Mouse (Mus musculus): Measurements from ENCODE around the gene Trir.
A peak's percentile ranks its signal among the peaks of the same experiment; 100 is the strongest.

Gene Trir

DNA sequence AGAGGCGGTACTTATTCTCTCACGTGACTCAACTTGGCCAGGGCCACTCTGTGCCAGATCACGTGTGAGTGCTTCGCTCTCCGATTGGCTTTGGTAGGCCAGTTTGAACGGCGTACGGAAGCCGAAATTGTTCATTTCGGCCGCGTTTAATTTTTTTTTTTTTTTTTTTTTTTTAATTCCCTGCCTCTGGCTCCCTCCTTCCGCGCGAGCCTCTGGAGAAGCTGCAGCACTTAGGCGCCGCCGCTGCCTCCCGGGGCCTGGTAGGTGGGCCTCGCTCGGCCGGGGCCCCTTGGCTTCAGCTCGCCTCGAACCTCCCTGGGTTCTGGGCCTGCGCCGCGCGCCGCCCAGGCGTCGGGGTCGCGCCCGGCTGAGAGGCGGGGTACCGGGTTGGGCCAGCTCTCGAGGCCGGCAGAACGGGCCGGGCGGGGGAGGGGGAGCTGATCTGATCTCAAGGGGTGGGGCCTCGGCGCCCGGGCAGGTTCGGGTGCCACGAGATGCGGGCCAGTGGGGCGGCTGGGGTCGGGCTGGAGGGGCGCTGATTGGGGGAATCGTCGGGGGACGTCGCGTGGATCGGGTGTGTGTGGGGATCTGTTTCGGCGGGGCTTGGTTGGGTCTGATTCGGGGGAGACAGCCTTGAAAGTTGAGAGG lies 10.2 kb downstream of the Trir start, which contains the start of gene Tnpo2:
Gene Tnpo2, plus strand, starts transcription at position 198 of the 648 bp plus-strand sequence.
- peak; percentile 97 for DNase-seq (ENCODE audit: low spot score)

DNA sequence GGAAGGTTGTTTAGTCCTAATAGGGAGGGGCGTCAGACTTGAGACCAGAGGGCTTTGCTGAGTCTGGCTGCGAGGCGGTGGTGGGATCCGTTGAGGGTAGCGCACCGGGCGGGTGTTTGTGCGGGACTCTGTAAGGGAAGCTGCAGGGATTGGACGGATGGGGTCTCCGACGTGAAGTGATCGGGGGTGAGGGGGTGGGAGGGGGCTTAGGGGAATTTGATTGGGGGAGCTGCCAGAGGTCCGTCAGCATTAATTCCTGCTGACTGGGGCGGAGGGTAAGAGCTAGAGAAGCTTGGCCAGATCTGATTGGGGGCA lies 10.7 kb downstream of the Trir start:
- no peak for DNase-seq (ENCODE audit: low spot score)

DNA sequence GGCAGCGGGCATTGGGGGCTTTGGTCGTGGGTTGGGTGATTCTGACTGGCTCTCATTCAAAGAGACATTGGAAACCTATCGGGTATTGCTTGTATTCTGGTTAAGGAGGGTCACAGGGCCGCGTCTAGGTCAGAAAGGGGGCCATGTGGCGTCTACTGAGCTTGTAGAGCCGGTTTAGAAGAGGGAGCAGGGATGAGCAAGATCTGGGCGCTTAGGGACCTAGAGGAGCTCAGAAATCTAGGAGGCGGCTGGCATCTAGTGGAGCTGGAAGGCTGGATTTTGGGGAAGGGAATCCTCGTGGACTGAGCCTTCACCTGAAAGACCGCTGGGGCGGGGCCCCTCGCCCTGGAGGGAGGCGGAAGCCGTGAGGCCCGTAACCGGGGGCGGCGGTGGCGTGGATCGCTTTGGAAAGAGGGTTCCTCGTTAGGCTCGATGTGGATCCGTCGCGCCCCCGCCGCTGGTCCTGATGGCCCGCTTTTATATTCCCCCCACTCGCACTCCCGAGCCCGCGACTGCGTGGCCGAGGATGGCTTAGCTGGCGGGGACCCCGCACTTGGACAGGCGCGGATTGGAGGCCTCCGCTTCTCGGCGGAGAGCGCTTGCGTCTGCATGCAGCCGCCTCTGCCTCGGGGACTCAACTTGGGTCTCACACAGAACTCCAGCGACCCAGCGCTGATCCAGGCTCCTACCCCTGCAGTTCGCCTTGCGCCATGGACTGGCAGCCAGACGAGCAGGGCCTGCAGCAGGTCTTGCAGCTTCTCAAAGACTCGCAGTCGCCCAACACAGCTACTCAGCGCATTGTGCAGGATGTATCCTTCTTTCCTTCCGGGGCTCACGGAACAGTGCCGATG lies 11.3 kb downstream of the Trir start:
- peak; percentile 26 for DNase-seq (ENCODE audit: low spot score)

DNA sequence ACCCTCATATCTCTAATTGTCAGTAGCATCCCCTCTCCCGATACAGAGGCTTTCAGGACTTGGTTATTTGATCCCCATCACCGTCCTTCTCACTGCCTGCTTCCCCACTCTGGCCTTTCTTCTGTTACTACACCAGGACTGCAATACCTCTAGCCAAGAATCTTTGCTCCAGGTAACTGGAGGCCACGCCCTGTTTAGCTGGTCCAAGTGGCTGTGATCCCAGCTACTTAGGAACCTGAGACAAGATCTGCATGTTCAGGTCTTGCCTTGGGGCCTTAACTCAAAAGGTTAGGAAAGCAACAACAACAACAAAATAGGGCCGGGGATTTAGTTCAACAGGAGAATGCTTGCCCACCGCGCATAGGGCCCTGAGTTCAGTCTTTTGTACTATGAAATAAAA lies 17.0 kb downstream of the Trir start:
- DNase-seq (ENCODE audit: low spot score) = no peak

DNA sequence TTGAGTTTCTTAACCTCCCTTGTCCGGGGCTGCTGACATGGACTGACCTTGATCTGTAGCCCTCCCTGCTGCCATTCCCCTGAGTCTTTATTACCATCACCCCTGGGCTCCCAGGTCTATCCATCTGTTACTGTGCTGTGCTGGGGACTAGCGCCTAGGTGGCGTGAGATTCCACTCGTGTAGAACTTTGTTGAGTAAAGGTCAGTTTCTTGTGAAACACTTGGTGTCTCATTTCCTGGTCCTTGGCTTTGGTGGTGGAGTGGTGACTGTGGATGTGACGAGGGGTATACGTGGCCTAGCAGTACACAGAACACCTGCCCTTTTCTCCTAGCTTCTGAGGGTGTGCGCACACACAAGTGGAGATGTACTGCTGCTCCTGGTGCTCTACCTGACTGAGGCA lies 30.7 kb downstream of the Trir start:
- DNase-seq (ENCODE audit: low spot score) = no peak

DNA sequence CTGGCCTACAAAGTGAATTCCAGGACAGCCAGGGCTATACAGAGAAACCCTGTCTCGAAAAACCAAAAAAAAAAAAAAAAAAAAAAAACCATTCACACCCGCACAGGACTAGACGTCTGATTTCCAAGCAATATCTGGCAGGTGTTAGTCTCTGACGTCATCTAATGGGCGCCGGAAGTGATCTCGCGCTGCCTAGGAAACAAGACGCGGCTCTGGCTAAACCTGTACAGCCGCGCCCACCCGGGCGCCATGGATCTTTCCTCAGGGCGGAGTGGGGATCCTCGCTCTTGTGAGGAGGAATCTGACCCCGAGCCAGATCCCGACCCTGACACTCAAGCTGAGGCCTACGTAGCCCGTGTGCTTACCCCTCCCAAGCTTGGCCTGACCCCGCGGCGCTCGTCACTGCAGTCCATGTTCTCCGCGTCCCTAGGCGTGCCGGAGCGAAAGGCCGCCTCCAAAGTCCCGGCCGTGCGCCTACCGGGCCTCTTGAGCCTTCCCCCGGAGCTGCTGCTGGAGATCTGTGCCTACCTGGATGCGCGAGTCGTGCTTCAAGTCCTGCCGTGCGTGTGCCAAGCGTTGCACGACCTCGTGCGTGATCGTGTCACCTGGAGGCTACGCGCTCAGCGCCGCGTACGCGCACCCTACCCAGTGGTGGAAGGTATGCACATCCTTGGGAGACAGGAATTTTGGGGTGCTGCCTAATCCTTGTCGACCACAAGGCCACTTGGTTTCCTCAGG lies 33.4 kb downstream of the Trir start, which contains the start of gene Fbxw9:
Gene Fbxw9, plus strand, starts transcription at position 177 of the 738 bp plus-strand sequence.
- peak; percentile 92 for DNase-seq (ENCODE audit: low spot score)

DNA sequence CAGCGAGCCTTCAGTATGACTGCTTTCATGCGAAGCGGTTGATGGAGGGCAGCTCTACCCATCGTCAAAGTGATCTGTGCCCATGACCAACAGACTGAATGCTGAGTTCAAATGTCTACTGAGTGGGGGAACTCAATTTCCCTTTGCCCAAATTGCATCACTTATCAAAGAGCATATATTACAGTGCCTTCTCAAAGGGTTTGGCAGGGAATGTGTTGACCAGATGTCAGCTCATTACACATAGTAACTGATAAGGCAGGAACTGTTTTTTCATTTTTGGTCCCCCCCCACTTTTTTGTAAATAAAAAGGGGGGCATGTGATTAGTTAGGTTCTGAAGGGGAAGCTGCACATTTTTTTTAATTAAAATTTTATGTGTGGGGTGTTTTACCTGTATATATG lies 36.0 kb downstream of the Trir start:
- DNase-seq (ENCODE audit: low spot score) = no peak

DNA sequence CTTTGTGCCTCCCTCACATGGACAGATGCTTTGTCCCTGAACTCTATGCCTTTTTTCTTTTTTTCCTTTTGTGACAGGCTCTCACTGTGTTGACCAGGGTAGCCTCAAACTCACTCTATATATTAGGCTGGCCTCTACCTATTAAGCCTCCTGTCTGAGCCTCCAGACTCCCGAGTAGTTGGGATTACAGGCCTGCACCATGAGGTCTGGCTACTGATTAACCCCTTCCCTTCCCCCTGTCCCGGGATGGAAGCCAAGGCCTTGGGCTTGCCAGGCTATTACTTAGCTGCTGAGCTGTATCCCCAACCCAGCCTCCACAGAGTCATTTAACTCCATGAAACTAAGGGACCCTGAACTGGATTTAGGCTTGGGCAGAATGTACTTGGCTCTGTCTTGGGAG lies 38.6 kb downstream of the Trir start:
- DNase-seq (ENCODE audit: low spot score) = no peak

DNA sequence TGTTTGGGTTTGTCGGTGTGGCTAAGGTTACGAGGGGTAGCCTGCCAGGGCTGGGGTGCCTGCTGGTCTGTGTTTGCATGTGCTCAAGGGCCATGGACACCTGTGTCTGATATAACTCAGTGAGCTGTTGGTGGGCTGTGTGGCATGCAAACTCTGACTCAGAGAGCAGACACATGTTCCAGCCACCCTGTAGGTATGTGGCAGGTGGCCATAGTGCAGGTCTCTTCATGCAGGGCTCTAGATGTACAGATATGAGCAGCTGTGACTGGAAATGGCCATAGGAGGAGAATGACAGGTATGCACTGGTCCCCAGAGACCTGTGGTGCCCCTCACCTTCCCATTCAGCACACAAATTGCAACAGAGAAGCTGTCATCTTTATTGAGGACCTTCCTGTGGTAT lies 40.5 kb downstream of the Trir start:
- no peak for DNase-seq (ENCODE audit: low spot score)

DNA sequence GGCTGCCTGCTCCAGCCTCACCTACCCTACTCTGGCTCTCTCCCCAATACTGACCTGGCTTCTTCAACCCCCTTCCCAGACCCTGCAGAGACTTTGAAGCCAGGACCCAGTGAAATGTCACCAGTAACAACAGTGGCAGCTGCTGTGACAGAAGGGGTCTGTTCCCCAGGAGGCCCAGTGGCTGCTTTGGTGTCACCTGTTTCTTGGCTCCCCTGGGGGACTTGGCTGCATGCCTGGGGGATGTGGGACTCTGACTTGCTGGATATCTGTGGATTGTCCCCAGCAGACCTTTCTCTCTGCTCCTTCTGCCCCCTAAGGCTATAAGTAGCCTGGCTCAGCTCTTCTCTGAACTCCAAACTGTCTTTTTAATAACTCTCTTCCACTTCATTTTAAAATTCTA lies 41.4 kb downstream of the Trir start, which contains the start of gene Gm5741:
Gene Gm5741, minus strand, starts transcription at position 1 of the 400 bp plus-strand sequence.
- DNase-seq (ENCODE audit: low spot score) = no peak

DNA sequence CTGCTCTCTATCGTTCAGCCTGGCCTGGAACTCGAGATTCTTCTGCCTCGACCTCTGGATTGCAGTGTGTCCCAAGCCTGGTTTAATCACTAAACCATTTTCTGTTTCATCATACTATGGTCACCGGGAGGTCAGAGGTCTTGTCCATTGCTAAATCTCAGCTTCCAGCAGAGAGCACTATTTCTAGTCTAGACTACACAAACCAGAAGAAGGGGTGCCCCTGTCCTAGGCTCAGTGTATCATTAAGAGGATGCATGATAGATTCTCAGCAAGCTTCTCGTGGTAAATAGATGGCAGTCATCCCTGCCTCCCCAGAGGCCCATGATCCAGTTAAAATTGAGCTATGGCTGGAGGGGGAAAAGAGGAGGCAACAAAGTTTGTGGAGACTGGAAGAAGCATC lies 44.4 kb downstream of the Trir start:
- DNase-seq (ENCODE audit: low spot score) = no peak

DNA sequence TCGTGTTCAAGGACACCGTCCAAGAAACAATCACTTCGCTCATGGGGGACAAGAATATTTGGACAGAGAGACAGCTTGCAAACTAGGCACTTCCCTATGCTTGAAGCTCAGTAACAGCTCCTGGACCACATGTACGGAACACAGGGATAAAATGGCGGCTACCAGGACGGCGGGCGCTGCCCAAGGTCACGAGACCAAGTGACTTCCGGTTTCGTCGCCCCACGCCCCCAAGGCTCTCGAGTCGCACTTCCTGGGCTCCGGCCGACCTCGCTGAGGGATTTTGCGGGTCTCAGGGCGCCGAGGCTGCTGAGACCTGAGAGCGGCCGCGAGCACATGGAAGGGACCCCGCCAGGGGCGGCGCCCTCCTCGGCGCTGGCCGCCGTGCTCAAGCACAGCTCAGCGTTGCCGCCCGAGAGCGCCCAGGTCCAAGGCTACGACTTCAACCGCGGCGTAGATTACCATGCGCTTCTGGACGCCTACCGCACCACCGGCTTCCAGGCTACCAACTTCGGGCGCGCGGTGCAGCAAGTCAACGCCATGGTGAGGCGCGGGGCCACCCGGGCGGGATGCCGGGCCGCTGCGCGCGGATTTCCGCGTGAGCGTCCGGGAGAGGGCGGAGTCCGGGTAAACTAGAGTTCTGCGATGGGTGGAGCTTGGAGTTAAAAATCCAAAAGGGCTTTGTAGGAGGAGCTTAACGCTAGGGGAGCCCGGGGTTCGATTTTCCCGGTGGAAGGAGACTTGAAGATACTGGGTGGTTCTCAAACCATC lies 45.1 kb downstream of the Trir start, which contains the start of gene Dhps:
Gene Dhps, plus strand, starts transcription at position 244 of the 768 bp plus-strand sequence.
- peak; percentile 94 for DNase-seq (ENCODE audit: low spot score)

DNA sequence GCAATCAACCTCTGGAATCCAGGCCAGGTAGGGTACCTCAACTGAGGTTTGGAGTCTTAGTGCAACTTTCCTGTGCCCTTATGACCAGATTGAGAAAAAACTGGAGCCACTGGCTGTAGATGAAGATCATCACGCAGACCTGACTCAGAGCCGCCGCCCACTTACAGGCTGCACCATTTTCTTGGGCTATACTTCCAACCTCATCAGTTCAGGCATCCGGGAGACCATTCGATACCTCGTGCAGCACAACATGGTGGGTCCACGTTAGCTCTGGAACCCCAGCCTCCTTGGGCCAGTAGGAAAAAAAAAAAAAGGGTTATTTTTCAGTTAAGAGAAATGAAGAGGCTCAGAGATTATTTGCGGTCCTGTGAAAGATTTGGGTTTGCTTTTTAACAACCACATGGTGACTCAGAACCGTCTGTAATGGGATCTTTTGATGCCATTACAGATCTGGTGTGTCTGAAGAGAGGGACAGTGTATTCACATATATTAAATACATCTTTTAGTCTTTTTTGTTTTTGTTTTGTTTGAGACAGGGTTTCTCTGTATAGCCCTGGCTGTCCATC lies 45.8 kb downstream of the Trir start:
- DNase-seq (ENCODE audit: low spot score) = no peak

DNA sequence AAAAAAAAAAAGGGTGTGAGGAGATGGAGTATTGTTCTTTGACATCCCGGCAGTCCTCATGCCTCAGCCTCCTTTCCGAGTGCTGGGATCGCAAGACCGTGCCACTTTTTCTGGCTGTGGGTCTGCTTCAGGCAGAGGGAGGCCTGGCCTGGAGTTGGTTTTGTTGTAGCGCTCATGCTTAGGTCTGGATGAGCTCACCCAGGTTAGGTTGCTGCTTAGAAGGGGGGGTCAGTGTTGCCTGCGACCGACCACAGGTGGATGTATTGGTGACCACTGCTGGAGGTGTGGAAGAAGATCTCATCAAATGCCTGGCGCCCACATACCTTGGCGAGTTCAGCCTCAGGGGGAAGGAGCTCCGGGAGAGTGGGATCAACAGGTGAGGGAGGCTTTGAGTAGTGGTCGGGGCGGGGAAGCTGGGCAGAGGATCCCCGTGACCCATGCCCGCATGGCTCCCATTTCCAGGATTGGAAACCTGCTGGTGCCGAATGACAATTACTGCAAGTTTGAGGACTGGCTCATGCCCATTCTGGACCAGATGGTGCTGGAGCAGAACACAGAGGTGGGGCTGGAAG lies 46.5 kb downstream of the Trir start:
- DNase-seq (ENCODE audit: low spot score) = no peak

DNA sequence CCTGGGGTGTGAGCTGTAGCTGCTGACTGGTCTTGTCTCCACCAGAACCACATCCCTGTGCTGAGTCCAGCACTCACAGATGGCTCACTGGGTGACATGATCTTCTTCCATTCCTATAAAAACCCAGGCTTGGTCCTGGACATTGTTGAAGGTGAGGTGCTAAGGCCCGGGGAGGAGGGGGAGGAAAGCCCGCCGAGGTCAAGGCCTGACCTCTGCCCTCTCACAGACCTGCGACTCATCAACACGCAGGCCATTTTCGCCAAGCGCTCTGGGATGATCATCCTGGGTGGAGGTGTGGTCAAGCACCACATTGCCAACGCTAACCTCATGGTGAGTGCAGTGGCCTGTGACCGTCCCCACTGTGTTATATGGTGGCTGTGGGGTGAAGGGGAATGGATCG lies 47.5 kb downstream of the Trir start:
- DNase-seq (ENCODE audit: low spot score) = no peak

DNA sequence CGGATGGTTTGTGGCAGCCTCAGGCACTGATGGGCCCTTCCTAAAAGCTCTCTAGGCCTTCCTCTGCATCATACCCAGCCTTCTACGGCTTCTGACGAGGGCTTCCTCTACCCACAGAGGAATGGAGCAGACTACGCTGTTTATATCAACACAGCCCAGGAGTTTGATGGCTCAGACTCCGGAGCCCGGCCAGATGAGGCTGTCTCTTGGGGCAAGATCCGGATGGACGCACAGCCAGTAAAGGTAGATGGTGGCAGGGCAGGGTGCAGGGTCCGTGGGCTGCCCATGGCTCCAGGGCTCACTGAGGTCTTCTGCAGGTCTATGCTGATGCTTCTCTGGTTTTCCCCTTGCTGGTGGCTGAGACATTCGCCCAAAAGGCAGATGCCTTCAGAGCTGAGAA lies 48.0 kb downstream of the Trir start:
- no peak for DNase-seq (ENCODE audit: low spot score)

DNA sequence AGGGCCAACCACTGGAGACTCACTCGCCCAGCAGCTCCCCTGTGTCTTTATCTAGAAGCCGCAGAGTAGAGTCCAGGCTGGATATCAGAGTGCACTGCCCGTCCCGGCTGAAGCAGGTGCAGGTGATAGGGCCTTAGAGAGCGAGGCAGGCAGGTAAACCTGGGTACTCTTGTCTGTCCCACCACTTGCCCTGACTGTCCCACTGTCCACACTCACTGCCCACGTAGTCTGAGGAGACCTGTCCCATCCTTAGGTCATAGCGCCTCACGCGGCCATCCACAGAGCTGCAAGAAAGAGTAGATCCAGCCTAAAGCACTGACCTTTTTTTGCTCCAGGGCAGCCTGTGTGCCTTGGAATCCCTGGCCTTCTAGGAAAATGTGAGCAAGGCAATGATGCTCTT lies 49.4 kb downstream of the Trir start:
- no peak for DNase-seq (ENCODE audit: low spot score)

DNA sequence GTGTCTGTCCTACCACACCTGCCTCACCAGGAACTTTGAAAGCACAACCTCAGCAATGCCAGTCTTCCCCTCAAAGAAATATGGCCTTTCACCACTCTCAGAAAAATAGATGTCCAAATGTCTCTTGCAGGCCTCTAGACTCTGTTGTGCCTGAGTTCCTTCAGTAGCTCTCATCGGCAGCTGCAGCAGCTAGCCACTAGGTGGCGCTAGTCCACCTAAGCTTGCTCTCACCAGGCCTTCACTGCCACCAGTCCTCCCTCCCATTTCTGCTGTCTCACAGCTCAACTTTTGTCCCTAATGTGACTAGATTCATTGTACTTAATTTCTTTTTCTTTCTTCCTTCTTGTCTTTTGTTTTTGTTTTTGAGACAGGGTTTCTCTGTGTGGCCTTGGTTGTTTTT lies 50.4 kb downstream of the Trir start:
- DNase-seq (ENCODE audit: low spot score) = peak; percentile 84
